Mouse (Mus musculus): ENCODE results near the gene Tctex1d2.

The Tctex1d2 gene

GRCm38 (mm10) chr16:32464908-32465307 is 45.4 kb downstream of the Tctex1d2 start:
- in situ Hi-C loops (cut with MboI, MseI), result no loop called here

DNA sequence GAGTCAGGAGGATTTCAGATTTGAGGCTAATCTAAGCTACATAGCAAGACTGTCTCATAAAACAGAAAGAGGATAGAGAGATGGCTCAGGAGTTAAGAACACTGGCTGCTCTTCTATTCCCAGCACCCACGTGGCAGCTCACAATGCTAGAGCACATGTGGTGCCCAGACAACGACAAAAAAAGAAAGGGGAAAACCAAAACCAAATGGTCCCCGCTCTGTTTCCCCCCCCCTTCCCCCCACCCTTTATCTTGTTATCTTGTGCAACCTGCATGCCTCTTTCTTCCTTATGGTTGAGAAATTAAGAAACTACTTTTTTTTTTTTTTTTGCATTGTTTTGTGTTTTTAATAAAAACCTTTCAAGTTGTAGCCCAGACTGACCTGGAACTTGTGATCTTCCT is 49.0 kb downstream of the Tctex1d2 start:
- in situ Hi-C loops (cut with MboI, MseI), result no loop called here

DNA sequence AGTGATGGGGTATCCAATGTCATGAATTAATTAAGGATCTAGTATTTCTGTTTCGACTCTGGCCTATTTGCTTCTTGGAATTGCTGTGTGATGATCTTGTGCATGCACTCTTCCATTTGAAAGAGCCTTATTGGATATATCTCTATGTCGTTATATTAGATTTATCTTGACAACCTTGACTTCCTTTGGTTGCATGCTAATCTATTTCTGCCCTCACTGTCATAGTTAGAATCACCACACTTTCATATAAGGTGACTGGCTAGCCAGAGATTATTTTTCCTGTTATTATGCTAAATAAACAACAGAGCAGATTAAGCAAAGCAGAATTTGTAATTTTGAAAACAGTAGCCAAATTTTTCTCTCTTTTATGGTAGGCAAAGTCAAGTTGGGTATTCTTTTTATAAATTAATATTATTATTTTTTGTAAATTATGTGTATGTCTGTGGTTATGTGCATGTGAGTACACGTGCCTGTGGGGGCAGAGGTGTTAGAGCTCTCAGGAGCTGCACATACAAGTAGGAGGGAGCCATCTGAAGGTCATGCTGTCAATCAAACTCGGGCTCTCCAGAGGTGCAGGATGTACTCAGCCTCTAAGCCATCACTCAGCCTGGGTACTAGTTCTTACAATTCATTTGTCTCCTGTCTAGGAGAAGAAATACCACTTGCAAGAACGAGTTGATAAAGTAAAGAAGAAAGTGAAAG is 50.1 kb downstream of the Tctex1d2 start:
- in situ Hi-C loops (cut with MboI, MseI), result no loop called here

GRCm38 (mm10) chr16:32472276-32473015 is 52.9 kb downstream of the Tctex1d2 start:
- in situ Hi-C loops (cut with MboI, MseI), result no loop called here

DNA sequence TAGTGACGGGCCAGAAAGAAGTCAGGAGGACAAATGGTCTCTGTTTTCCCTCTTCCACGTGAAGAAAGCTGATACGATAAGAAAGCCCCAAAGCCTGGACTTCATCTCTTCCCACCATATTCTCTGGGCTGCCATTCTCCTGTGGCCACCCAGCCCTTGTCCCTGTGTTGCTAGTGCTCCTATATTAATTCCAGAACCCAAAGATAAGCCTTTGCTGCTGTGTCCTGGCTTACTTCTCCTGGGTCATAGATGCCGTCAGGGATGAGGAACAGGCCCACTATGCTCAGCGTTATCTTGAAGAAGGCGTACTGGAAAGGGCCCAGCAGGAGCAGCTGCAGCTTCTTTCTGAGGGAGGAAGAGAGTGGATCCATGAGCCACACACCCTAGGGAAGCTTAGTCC is 57.8 kb downstream of the Tctex1d2 start:
- in situ Hi-C loops (cut with MboI, MseI), result no loop called here

Measured in regulatory T cell (primary cell).